Mouse (Mus musculus) neural tube, embryonic 14.5 days (tissue): ENCODE measurements around the gene Tubgcp2. TPM values are rescaled to one million over a fixed set of nuclear protein-coding genes. Genes with fewer than 3 reads are reported as not detected.

Experiments used
- ATAC-seq: fragments of 200-750 bp; cut with Nextera tagmentation; 2 replicates; pipeline ENCODE4 v1.8.0; 2017; ENCODE audit warnings: low read depth, mild to moderate bottlenecking, moderate TSS enrichment, moderate library complexity
- H3K27ac ChIP-seq: fragments of 300-500 bp; sonication (generic); 2 replicates; pipeline ENCODE4 v1.5.1; 2014; ENCODE audit warnings: low read depth, mild to moderate bottlenecking, control low read depth, low read length, moderate library complexity, mixed read lengths
- H3K27me3 ChIP-seq: fragments of 300-500 bp; sonication (generic); 2 replicates; pipeline ENCODE4 v1.6.1; 2014; ENCODE audit warnings: low read length; ENCODE audit not compliant: control insufficient read depth, insufficient read depth
- H3K36me3 ChIP-seq: fragments of 300-500 bp; sonication (generic); 2 replicates; pipeline ENCODE4 v1.6.1; 2014; ENCODE audit warnings: low read length, mixed read lengths; ENCODE audit not compliant: control insufficient read depth, insufficient read depth
- H3K4me1 ChIP-seq: fragments of 300-500 bp; sonication (generic); 2 replicates; pipeline ENCODE4 v1.6.1; 2014; ENCODE audit warnings: low read length; ENCODE audit not compliant: control insufficient read depth, insufficient read depth
- H3K4me2 ChIP-seq: fragments of 300-500 bp; sonication (generic); 2 replicates; pipeline ENCODE4 v1.6.1; 2014; ENCODE audit warnings: mild to moderate bottlenecking, low read depth, low read length, control low read depth
- H3K4me3 ChIP-seq: fragments of 300-500 bp; sonication (generic); 2 replicates; pipeline ENCODE4 v1.5.1; 2014; ENCODE audit warnings: low read depth, low read length, control low read depth, mixed read lengths
- H3K9ac ChIP-seq: fragments of 300-500 bp; sonication (generic); replicated peaks from 2 replicates; pipeline ENCODE4 v1.6.1; 2014; ENCODE audit warnings: low read depth, mild to moderate bottlenecking, control low read depth, low read length, mixed read lengths
- H3K9me3 ChIP-seq: fragments of 300-500 bp; sonication (generic); 2 replicates; pipeline ENCODE4 v1.6.1; 2016; ENCODE audit warnings: low read length; ENCODE audit not compliant: control insufficient read depth
- WGBS: fragments of 180-500 bp; shearing (Covaris S2); extraction: QIAGEN DNeasy Blood & Tissue Kit; methylation state at CpG from one replicate; pipeline ENCODE4 v1.1.7; 2014; 5-methylcytosine and 5-hydroxymethylcytosine counted together
- polyA plus RNA-seq: library from polyadenylated mRNA; unstranded; fragments of >200 nt; fragmentation: Nextera tagmentation; extraction: Ambion mirVana; gene quantifications from 2 replicates; pipeline ENCODE4 v1.2.1, GENCODE M21; 2014

The Tubgcp2 gene
- polyA plus RNA-seq, 1 experiment from 2014 or later: 57.1 TPM

DNA sequence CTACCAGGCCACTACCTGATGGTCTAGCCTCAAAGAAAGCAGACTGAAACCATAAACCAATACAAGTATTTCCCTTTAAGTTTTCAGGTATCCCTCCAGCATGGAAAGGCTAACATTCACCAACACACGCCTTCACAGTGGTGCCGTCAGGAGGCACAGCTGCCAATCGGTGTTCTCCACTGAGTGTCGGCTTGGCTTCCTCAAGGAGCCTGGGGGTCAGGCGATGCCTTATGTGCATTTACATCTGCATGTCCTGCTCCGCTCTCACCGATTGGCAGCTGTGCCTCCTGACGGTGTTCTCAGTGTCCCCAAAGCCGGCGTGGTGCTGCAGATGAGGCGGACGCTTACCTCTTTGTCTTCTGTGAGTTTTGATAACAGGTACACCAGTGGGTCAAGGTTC, 4.7 kb downstream of the Tubgcp2 start:
- peaks cover 49% of the 10 kb centered on the region for H3K36me3 ChIP-seq
- WGBS: 96% methylated on average over 12 of the region's 12 CpGs
- no peaks in the 10 kb centered on the region for H3K27me3 ChIP-seq
- H3K4me3 ChIP-seq: no peak overlapping the region
- no peak for ATAC-seq
- H3K9ac ChIP-seq: no peak overlapping the region
- peaks cover 3% of the 10 kb centered on the region for H3K4me1 ChIP-seq
- H3K9me3 ChIP-seq: no peaks in the 10 kb centered on the region
- no peak overlapping the region for H3K27ac ChIP-seq
- H3K4me2 ChIP-seq: no peak overlapping the region

DNA sequence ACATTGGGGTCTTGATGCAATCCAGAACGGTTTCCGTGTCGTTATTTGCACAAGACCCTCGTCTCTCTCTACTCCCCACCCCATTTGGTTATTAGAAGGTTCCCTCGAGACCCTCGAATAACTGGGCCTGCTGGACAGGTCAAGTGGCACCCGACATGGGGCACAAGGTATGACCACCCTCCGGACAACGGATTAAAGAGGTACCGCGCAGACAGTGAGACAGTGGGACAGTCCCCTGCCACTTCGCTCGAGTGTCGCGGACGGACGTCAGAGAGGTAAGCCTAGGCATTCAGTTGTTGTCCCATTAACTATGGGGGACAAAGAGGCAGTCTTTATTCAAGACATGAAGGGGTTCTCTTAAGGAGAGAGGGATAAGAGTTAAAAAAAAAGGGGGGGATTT, 25.1 kb downstream of the Tubgcp2 start:
- Histone ChIP-seq H3K4me3 (no peak overlapping the region), H3K27me3 (no peaks in the 10 kb centered on the region), H3K4me1 (no peaks in the 10 kb centered on the region), H3K4me2 (no peak overlapping the region), H3K9ac (no peak overlapping the region), H3K9me3 (no peaks in the 10 kb centered on the region), H3K27ac (no peak overlapping the region), H3K36me3 (peaks cover 8% of the 10 kb centered on the region)
- ATAC-seq: no peak
- WGBS: 97% methylated on average over 17 of the region's 17 CpGs

DNA sequence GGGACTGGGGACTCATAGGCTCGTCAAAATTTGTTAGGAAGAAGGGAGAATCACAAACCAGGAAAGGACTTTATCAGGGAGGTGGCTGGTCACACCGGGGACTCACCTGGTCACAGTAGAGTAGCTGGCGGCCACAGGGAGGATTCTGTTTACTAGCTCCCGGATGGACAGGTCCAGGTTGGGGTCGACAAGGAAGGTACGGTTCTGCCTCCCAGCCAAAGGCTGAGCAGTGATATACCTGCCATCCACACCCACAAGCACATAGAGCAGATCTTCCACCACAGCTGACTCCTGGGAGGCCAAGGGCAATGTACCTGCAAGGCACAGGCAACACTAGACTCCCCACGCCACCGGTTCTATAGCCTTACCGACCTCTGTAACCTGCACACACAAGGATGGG, 28.7 kb downstream of the Tubgcp2 start:
- no peak for ATAC-seq
- WGBS: 95% methylated on average over 9 of the region's 9 CpGs
- peaks cover 31% of the 10 kb centered on the region for H3K36me3 ChIP-seq
- no peaks in the 10 kb centered on the region for H3K9me3 ChIP-seq
- no peak overlapping the region for H3K9ac ChIP-seq
- no peaks in the 10 kb centered on the region for H3K4me1 ChIP-seq
- H3K4me3 ChIP-seq: no peak overlapping the region
- no peak overlapping the region for H3K27ac ChIP-seq
- H3K4me2 ChIP-seq: no peak overlapping the region
- H3K27me3 ChIP-seq: no peaks in the 10 kb centered on the region

DNA sequence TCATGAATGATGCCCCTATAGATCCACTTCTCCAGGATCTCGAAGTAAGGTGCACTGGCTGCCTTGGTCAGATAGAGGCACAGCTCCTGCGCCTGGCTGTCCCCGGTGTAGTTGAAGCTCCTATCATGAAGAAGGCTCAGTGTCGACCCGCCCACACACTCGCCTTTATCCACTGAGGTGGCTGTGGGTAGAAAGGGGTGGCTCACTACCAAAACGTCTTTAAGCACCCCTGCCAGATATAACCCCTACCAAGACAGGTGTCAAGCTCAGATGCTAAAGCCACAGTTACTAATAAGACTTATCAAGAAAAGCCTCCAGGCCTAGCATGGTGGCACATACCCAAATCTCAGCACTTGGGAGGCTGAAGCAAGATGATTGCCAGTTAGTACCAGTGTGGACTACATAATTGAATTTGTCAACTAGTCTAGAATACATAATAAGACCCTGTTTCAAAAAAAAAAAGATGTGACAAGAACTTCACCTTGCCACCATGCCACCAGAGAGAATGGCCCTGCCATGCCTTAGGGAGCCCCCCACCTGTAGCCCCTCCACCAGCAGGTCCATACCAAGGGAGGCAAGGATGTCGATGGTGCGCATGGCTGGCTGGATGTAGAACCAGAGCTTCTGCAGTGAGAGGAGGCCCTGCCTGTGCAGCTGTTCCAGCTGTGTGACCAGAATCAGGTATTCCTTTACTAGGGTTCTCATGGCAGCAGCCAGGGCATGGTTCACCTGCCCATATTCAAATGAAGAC, 29.4 kb downstream of the Tubgcp2 start:
- Histone ChIP-seq H3K4me2 (no peak overlapping the region), H3K27me3 (no peaks in the 10 kb centered on the region), H3K9ac (no peak overlapping the region), H3K36me3 (peaks cover 31% of the 10 kb centered on the region), H3K4me1 (no peaks in the 10 kb centered on the region), H3K9me3 (no peaks in the 10 kb centered on the region), H3K4me3 (no peak overlapping the region), H3K27ac (no peak overlapping the region)
- 95% methylated on average over 9 of the region's 9 CpGs for WGBS
- no peak for ATAC-seq

DNA sequence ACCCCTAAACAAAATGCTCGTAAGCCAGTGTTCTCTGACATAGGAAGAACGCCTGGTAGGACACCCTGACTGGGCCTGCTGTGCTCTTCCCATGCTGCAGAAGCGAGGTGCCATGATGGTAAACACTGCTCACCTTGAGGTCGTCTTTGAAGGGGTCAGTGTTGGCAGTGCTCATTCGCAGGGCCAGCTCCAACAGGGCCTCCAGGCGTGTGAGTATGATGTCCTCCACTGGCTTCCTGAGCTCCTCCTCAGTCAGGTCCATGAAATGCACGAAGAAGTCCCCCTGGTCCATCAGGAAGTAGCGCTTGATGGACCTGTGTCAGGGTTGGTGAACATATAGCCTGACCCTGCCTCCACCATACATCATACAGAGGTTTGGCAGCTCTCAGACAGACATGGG, 31.8 kb downstream of the Tubgcp2 start:
- Histone ChIP-seq H3K4me3 (no peak overlapping the region), H3K4me2 (no peak overlapping the region), H3K9me3 (no peaks in the 10 kb centered on the region), H3K27ac (no peak overlapping the region), H3K9ac (no peak overlapping the region), H3K27me3 (no peaks in the 10 kb centered on the region), H3K36me3 (peaks cover 41% of the 10 kb centered on the region), H3K4me1 (no peaks in the 10 kb centered on the region)
- WGBS: 92% methylated on average over 8 of the region's 8 CpGs
- ATAC-seq: no peak

DNA sequence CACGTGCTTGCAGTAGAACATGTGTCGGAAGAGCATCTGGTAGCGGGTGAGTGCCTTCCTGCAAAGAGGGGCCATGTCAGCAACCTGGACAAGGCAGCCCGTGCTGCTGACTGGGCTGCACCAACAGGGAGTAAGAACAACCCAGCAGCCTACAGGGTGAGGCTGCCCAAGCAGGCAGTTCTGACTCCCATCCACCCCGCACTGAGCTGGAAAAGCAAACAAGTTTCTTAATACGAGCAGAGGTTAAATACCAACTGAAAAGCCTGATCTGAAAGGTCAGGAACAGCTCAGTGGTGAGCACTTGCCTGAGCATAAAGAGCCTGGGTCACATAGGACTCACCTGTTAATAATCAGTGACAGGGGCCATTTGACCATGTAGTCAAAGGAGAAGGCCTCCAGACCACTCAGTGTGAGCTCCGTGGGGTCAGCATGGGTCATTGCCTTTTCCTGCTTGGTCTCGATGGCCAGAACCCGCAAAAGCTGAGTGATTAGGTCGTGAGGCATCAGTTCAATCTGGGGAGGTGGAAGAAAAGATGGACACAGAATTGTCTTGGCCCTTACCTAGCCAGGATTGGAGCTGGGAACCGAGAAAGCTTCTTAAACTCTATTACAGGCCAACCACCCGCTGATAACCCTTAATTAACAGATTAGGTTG, 35.3 kb downstream of the Tubgcp2 start:
- no peak for ATAC-seq
- no peak overlapping the region for H3K9ac ChIP-seq
- WGBS: 82% methylated on average over 12 of the region's 12 CpGs
- no peaks in the 10 kb centered on the region for H3K9me3 ChIP-seq
- no peak overlapping the region for H3K4me3 ChIP-seq
- peaks cover 50% of the 10 kb centered on the region for H3K36me3 ChIP-seq
- H3K4me1 ChIP-seq: no peaks in the 10 kb centered on the region
- no peak overlapping the region for H3K27ac ChIP-seq
- no peaks in the 10 kb centered on the region for H3K27me3 ChIP-seq
- no peak overlapping the region for H3K4me2 ChIP-seq

DNA sequence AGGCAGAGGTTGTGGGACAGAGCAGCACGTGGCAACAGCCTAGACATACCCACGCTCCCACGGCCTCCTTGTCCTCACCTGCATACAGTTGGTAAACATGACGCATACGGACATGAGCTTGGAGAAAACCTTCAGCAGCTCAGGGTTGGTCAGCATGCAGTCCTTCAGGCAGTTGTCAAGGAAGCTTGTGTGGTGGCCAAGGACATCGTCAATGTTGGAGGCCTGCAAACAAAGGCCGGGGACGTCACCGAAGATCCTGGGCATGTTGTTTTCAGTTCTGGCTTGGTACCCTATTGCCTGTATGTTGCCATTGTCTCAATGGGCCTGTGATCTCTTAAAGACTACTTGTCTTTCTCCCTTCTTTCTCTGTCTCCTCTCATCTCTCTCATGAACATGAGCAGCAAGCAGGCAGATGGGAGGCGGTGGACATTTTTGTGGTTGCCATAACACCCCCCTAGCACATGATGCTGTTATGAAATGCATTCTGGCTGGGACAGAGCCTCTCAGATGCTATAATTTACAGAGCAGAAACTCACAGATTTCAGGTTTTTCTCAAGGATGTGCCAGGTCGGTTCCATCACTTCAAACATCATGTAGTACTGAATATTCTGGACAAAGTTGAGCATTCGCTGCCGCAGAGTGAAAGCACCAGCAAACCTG, 37.6 kb downstream of the Tubgcp2 start:
- H3K4me1 ChIP-seq: no peaks in the 10 kb centered on the region
- H3K4me2 ChIP-seq: no peak overlapping the region
- H3K27me3 ChIP-seq: no peaks in the 10 kb centered on the region
- no peak overlapping the region for H3K27ac ChIP-seq
- H3K9me3 ChIP-seq: no peaks in the 10 kb centered on the region
- H3K36me3 ChIP-seq: peaks cover 35% of the 10 kb centered on the region
- no peak for ATAC-seq
- WGBS: 95% methylated on average over 13 of the region's 13 CpGs
- H3K4me3 ChIP-seq: no peak overlapping the region
- H3K9ac ChIP-seq: no peak overlapping the region

DNA sequence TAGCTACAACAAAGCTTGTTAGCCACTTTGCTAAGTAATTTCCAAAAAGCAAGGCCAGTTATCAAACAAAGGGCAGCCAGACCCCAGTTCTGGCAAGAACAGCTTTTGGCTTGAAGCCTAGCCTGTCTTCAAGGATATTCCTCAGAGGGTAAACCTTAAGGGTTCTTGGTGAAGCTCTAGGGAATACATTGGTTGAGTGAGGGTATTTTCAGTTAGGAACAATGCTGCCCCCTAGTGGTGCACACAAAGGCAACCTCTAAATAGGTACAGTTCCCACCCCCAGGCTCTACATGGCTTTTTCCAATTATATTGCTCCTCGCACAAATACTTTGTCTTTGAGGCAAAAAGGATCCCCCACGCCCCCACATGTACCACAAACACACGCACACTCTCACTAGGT, 41.8 kb downstream of the Tubgcp2 start:
- ATAC-seq: no peak
- Histone ChIP-seq H3K4me2 (no peak overlapping the region), H3K36me3 (peaks cover 20% of the 10 kb centered on the region), H3K4me1 (no peaks in the 10 kb centered on the region), H3K27me3 (no peaks in the 10 kb centered on the region), H3K9ac (no peak overlapping the region), H3K4me3 (no peak overlapping the region), H3K9me3 (no peaks in the 10 kb centered on the region), H3K27ac (no peak overlapping the region)
- WGBS: 38% methylated on average over 3 of the region's 3 CpGs

DNA sequence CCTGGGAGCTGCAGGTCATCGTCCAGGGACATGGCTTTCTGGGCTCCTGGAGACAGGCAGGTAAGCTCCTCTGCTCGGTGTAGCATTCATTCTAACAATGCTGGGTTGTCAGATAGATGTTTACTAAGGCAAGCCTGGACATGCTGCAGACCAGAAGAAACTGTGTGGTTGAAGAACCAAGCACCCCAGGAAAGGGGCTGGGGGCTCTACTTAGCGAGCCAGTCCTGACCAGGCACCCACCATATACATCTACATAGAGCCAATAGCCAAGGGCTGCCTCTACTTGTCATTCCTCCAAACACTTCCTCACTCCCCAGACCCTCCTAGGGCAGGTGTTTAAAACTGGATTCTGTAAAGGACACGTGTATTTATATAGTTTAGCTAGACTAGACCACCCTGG, 42.3 kb downstream of the Tubgcp2 start:
- H3K9me3 ChIP-seq: no peaks in the 10 kb centered on the region
- no peak overlapping the region for H3K9ac ChIP-seq
- 82% methylated on average over 4 of the region's 4 CpGs for WGBS
- peaks cover 20% of the 10 kb centered on the region for H3K36me3 ChIP-seq
- ATAC-seq: no peak
- no peak overlapping the region for H3K4me2 ChIP-seq
- no peak overlapping the region for H3K4me3 ChIP-seq
- H3K27ac ChIP-seq: no peak overlapping the region
- H3K4me1 ChIP-seq: no peaks in the 10 kb centered on the region
- H3K27me3 ChIP-seq: no peaks in the 10 kb centered on the region
